Mouse (Mus musculus) T-cell, adult 2 months (primary cell): ENCODE measurements around the gene Hrh2.

ENCODE experiments used
- DNase-seq: peaks from one replicate; pipeline ENCODE4 v3.0.0; 2022; ENCODE audit warnings: low spot score

Hrh2 gene

GRCm38 (mm10) chr13:54192021-54192481 is at the start of gene Hrh2:
Gene Hrh2, plus strand, starts transcription at chr13:54192129.
- peak; percentile 51 for DNase-seq

DNA sequence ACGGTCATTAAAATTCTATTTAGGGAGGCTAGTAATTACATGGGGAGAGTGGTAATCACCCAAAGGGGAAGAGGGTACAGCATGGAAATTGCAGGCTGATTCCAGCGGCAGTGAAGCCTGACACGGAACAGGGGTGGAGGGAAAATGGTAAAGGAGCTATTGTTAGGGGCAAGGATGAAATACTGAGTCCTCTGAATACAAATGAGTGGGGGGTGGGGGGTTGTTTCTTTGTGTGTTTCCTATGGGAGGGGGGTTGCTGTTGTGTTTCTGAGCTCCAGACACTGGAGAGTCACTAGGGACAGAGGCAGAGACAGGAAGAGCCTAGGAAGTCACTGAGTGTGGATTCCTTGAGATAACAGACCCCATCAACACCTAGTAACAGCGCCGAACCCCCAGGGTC is 48.1 kb upstream of the Hrh2 start:
- DNase-seq = no peak

DNA sequence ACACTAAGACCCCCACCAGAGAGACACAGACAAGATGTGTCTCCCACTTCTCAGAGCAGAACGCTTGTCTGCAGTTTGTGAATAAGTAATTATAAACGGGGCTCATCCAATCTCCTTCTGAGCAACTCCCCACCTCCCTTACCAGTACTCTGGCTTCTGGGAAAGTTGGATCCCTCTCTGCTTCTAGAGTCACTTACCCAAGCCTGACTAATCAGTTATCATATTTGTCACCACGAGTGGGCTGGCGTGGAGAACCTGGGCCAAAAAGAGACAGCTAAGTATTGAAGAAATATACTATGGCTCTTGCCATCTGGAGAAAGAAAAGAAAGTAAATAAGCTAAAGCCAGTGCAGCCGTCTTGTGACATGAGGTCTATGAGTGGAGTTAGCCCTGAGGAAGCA is 47.3 kb upstream of the Hrh2 start:
- no peak for DNase-seq

GRCm38 (mm10) chr13:54147328-54147727 is 44.6 kb upstream of the Hrh2 start:
- no peak for DNase-seq

DNA sequence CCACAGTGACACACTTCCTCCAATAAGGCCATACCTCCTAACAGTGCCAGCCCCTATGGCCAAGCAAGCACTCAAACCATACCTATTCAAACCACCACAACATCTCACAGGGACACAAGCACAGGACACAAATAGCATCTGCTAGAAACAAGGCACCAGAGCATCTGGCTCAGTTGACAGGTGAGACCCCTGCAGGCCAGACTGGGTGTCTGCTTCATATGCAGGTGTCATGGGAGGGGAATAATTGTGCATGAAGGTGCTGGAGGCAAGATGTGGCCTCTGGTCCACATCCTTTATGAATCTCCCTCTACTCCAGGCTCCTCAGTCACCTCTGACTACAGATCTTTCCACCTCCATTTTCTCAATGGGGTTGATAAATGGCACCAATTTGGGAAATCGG is 39.5 kb upstream of the Hrh2 start:
- no peak for DNase-seq

- DNase-seq = no peak
These were observed 39.0 kb upstream of the Hrh2 start for GRCm38 (mm10) chr13:54152911-54153310.

GRCm38 (mm10) chr13:54153672-54154218 is 38.2 kb upstream of the Hrh2 start:
- DNase-seq = no peak

DNA sequence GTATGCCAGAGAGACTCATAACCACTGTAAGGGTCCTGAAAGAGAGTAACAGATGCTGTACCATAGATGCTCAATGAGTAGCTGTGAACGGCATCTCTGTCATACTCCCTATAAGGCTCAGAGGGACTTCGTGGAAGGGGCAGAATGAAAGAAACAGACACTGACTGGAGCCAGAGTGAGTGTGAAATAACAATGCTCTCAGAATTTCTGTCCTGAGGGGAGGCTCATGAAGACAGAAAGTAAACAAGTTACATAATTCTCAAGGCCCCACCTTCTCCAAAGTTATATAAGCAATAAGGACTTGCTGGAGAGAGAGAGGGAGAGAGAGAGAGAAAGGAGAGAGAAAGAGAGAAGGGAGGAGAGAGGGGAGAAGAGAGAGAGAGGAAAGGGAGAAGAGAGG is 36.1 kb upstream of the Hrh2 start:
- no peak for DNase-seq

GRCm38 (mm10) chr13:54159256-54159655 is 32.7 kb upstream of the Hrh2 start:
- DNase-seq = no peak

DNA sequence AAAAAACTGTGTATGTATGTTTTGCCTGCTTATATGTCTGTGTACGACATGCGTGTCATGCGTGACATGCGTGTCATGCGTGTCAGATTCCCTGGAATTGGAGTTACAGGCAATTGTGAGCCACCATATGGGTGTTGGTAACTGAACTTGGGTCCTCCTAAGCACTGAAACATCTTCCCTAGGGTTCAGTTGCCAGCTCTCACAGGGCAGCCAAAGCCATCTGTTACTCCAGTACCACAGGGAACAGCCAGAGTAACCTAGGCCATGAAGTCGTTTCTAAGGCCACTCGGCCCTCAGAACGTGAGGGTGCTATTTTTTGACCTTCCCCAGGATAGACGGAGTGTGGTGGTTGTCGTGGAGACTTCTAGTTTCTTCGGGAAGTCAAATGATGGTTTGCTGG is 32.2 kb upstream of the Hrh2 start:
- no peak for DNase-seq

DNA sequence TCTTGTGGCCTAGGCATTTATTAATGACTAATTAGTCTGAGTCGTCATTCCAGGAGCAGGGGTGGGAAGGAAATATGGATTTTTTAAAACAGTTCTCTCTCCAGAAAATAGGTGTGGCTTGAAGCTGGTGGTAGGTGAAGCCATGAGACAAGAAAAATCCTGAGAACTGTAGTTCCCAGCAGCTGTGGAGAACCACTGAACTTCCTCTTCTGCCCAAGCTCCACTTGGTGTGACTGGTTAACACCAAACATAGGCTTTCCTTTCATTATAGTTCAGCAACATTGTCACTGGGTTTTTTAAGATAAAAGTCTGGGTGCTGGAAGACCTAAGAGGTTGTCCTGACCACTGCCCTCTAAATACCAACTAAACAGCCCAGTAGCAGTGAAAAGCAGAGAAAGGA is 31.4 kb upstream of the Hrh2 start:
- no peak for DNase-seq

- DNase-seq = no peak
These were observed 30.4 kb upstream of the Hrh2 start for GRCm38 (mm10) chr13:54161514-54161913.

DNA sequence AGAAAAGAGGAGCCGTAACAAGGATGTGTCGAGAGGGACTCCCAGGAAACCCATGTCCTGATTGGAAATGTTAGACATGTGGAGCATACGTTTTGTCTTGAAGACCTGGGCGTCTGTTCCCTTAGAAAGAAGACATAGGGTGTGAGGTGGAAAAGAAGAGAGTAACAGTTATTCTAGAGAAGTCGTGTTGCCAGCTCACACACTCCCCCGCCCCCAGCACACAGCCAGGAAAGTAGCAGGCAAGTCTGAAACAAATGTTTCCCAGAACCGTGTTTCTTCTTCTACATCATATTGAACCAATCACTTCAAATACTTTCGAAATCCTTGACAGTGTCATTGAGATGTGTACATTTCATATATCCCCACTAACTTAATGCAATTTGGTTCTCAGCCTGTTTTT is 28.6 kb upstream of the Hrh2 start:
- DNase-seq = no peak

DNA sequence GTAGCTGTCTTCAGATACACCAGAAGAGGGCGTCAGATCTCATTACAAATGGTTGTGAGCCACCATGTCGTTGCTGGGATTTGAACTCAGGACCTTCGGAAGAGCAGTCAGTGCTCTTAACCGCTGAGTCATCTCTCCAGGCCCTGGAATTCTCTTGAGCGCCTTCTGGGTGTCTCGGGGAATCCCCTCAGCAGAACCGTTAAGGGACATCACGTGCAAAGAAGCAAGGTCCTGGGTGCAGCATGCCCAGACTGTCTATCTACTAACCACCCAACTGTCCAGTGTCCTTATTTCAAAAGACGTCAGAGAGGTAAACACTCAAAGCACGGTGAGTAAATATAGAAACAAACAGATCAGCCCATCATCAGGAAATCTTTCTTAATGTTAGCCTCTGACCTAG is 27.5 kb upstream of the Hrh2 start:
- no peak for DNase-seq

GRCm38 (mm10) chr13:54165066-54165465 is 26.9 kb upstream of the Hrh2 start:
- no peak for DNase-seq

DNA sequence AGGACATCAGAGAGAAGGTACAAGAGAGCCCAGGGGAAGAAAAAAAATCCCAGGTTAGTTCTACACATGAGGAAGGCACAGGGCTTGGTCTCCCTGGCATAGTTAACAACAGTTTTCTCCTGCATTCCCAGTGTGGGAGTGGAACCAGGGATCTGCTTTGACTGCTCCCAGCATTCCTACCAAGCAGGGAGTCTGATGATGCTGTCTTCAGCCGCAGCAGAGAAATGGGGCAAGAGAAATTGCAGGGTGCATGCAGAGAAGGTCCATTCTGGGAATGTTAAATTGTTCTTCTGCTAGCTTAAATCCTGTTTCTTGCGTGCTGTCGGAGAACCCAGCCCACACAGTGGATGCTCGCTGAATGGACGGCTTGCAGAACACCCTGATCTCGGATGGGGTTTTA is 26.2 kb upstream of the Hrh2 start:
- DNase-seq = no peak

DNA sequence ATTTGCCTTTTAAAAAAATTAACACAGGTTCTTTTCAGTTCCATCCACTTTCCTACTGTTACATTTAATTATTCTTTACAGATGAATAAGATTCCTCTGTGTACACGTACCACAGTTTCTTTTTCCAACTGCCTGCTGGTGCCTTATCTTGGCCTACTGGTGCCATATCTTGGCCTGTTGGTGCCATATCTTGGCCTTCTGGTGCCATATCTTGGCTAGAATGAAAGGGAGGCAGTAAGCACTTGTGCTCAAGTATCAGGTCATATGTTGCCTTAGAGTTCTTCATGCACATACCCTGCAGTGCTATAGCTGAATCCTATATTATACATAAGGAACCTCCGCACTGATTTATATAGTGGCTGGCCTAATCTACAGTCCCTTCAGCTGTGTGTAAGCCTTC is 24.9 kb upstream of the Hrh2 start:
- DNase-seq = no peak

GRCm38 (mm10) chr13:54168675-54169074 is 23.3 kb upstream of the Hrh2 start:
- no peak for DNase-seq

DNA sequence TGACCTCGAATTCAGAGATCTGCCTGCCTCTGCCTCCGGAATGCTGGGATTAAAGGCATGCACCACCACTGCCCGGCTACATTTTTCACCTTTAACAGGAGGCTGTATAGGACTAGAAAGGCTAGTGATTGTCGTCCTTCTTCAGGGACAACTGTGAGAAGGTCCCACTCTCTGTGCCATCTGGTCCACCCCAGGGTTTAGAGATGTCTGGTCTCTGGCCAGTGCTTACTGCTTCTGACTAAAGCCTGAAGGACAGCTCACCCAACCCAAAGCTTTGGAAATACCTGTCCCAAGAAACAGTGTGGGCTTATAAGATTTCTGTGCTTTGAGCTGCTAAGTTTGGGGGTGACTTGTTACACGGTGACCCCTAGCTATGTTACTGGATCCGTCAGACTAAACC is 21.6 kb upstream of the Hrh2 start:
- no peak for DNase-seq

DNA sequence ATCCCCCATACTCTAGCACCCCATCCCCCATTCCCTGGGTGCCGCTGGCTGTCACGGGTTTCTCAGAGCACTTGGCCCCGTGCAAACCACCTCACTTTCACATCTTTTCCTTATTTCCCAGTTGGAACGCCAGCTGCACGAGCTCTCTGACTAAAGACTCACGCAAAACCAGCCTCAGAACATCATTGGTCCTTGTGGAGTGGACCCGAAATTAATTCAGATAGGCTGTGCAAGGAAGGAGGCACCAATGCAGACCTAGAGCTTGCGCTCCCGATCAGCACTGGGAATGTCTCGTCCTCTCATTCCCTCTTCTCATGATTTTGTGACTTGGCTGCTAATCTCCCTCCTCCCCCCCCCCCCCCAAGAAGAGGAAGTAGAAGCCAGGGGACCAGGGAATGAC is 20.6 kb upstream of the Hrh2 start:
- DNase-seq = no peak

DNA sequence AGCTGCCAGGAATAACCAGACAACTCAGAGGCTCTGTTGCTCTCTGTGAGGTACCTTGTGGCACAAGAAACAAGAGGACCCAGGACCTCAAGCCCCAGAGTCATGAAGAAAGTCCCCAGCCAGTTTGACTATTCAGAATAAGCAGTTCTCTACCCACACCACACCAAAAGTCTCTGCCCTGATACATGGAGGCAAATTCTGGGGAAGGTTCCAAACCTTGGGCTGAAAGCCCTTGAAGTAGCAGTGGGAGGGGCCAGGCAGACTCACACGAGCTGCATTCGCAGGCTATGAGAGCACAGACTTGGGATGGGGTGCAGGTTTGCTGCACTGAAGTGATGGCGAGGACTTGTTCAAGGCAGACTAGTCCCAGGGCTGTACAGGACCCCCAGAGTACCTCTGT is 20.2 kb upstream of the Hrh2 start:
- DNase-seq = no peak

GRCm38 (mm10) chr13:54173941-54174340 is 18.0 kb upstream of the Hrh2 start:
- DNase-seq = peak; percentile 9

- DNase-seq = peak; percentile 23
These were observed 17.2 kb upstream of the Hrh2 start for GRCm38 (mm10) chr13:54174703-54175102.

- DNase-seq = no peak
These were observed 16.5 kb upstream of the Hrh2 start for GRCm38 (mm10) chr13:54175426-54175825.
